Mouse (Mus musculus): ENCODE measurements around the gene Podxl2.

Gene Podxl2

DNA sequence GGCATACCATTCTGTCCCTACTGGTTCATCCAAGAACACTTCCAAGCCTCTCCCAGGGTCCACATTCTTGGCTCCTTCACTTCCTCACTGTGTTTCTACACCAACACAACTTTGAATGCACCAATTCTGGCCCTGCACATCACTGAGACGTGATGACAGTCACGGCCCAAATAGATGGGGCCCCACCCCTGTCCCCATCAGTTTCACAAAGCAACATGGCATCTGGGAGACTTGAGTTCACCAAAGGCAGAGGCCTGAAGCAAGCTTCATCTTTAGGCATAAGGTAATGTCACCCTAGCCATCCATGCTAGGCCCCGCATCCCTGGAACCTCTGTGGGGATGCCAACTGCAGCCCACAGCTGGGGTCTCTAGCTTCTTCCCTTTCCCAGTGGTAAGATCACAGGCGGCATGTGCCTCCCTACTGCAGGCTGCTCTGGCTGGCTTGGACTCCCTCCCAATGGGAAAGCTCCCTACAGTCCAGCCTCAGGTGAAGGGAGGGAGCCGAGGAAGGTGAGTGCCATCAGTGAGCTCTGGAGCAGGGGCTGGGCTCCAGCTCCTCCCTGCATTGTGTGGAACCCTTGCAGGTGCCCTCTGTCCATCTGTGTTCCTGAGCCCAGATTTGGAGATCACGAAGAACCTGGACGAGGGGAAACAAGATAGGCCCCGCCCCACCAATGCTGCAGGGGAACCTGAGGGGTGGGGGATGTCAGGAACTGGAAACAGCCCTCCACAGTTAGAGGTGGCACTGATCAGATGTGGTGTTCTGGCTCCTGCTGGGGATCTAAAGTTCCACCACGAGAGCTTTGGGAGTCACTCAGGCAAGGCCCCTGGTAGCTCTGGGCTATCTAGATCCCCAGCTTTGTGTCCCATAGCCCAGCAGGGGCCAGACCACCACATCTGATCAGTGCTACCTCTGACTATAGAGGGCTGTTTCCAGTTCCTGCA lies 30.8 kb downstream of the Podxl2 start:
- no peak for DNase-seq

DNA sequence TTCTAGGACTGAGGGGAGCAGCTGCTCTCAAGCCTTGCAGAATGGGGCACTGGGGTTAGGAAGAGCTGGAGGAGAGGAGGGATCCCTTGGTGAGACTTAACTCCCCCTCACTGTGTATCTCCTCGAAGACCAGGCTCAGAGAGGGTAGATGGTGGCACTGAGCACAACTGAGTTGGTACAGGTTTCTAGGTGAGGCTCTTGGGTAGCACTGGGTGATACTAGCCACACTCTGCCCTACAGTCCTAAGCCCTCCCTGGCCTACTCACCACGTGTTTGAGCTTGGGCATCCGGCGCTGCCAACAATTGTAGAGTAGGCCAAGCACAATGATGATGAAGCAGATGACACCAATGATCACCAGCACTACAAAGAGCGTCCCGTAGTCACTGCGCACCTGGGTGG lies 31.6 kb downstream of the Podxl2 start:
- DNase-seq: no peak

DNA sequence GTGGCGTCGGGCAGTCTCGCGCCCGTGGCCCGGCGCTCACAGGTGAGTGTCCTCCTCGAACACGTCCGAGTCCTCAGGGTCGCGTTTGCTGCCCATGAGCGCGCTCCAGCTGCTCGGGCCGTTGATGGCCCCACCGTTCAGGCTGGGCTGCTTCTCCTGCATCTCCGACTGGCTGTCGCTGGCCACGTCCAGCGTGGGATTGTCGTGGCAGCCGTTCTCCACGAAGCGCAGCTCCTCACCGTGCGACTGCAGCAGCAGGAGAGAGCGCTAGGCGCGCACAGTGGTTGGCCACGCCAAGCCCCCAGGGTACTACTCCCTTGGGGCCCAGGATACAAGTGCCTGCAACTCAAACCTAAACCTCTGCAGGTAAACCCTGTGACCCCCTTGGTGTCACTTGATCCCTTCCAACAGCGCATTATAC lies 32.1 kb downstream of the Podxl2 start:
- DNase-seq: peak; percentile 38

DNA sequence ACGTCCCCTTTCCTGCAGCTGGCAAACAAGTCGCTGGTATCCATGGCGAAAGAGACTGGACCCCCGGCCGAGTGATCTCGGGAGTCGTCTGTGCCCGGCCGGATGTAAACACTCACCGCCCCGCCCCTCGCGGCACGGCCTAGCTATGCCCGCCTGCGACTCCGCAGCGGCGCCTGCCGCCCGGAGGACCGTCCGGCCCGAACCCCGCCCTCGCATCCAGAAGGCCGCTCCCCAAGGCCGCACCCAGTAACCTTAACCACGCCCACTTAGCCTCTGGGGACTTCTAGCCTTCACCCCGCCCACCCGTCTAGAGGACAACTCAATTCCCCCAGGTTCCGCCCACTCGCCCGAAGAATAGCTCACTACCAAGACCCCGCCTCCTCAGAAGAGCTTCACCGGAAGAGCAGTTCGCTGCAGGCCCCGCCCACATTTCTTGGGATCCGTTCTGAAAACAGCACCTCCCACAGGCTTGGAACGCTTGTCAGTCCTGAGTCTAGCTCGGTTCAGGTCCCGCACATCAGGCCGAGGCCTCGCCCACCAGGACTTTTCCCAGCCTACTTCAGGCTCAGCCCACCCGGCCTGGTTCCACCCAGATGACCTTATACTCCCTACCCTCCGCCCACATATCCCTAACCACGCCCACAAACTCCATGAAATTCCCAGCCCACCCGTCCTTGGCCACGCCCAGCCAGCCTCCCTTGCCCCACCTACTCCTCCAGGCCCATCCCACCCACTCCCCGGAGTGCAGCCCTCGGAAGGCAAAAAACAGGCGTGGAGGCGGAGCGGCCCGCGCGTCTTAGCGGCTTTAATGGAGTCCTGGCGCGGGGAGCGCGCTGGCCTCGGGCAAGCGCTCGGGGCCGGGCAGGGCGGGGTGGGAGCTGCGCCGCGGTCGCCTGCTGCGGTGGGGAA lies 32.8 kb downstream of the Podxl2 start, which contains the start of gene Abtb1:
Abtb1 (minus strand) TSS at position 204 of the 909 bp plus-strand sequence.
- peak; percentile 95 for DNase-seq

DNA sequence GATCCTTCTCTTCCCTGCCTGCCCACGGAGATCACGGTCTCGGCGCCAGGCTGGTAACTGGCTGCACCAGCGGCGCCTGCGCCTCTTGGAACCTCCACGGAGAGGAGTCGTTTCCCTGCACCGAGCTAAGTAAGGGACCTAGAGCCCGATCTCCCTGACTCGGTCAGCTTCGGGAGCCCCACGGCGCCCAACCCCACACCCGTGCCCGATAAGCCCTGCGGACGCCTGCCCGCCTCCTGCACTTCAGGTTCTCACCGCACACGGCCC lies 33.4 kb downstream of the Podxl2 start:
- no peak for DNase-seq

DNA sequence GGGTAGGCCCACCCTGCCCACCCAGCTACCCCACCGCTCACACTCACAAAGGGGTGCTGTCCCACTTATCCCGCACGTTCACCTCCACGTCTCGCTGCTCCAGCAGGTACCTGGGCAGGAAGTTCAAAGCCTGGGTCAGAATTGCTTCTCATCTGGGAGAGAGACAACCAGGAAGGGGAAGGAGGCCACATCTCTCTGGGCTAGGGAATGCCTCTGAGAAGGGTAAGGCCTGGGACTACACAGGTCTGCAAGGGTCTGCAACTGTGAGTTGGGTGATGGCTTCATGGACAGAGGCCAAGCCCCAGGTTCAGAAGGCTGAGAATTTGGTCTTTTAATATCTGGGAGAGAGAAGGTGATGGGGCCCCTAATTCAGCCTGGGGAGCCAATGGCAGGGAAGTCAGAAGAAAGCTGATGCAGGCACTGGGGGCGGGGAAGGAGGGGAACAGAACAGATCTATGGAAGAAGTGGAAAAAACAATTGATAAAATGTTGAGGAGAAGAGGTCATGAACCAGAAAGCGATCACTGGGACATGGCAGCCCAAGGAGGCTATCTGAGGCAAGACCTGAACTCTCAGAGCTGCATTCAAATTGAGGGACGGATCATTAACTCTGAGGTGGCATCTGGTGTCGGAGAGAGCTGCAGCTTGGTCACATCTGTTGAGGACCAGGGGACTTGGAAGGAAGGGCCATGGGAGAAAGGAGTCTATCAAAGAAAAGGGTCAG lies 33.9 kb downstream of the Podxl2 start:
- DNase-seq: no peak

DNA sequence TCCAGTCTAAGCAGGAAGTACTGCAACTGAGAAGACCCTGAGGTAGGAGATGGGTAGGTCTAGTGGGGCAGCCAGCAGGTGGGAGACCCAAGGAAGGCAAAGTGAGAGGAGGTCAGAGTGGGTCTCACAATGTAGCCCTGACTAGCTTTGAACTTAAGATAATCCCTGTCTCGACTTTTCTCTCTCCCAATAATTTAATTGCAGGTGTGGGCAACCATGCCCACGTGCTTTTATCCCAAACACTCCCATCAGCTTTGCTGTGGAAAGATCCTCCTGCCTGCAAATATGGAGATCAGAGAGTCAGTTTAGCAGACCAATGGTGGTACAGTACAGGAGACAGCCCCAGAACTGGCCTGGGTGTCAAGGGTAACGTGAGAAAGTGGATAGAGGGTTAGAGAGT lies 34.6 kb downstream of the Podxl2 start:
- no peak for DNase-seq

DNA sequence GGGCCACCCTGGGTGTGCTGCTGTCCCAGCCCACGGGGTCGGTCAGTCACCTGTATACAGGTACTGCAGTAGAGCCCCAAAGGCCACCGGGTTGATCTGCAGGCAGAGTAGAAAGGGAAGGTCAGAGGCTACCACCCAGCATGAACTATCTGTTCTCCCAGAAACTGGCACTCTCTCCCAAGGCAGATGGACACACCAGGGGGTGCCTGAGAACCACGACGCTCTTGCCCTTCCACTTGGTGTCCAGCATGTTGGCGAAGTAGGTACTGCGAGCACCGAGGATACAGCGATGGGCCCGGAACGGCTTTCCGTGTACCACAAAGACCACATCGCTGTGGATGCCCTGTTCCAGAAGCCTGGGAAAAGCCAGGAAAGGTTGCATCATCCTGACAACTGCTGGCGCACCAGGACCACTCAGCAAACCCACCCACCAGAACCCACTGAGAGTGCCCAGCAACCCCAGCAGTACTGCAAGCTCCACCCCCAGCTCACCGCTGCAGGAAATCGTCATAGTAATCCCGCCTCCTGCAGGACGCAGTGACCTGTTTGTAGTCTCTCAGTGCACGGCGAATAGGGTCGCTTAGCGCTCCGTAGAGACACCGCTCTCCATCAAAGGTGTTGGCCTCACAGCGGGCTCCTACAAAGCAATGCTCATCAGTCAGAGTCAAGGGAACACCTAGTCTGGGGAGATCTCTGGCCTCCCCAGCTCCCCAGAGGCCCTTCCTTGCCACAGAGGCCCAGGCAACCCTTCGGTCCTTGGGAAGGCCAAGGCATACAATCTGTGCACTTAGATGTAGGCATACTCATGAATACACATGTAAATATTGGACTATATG lies 35.5 kb downstream of the Podxl2 start:
- DNase-seq: no peak

DNA sequence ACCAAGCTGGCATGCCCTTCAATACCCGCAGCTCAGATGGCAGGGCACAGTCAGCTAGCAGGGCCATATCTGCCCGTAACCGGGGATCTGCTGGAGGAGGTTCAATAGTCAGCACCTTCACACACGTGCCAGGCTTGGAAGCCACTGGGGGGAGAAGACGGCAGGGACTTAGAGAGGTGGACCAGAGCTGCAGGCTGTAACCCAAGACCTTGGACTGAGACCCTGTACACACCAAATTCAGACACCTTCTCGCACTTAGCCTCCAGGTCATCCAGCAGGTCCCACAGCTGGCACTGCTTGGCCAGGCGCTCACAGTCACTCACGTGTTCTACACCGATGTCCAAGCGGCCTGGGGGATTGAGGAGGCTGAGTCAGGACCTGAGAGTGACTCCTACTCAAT lies 36.2 kb downstream of the Podxl2 start:
- no peak for DNase-seq

DNA sequence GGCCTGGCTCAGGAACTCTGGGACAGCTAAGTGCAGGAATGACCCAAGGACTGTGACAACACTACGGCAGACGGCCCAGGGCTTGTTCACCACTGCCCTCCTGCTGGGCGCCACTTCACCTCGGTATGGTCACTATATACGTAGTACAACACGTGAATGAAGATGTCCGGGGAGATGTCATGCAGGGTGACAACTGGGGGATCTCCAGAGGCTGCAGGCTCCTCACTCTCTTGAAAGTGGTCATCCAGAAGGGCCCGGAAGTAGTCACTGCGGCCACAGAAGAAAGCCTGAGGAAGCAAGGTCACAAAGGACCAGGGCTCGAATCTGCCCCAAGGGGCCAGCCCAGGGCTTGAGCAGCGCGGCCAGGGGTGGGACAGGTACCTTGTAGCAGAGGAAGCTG lies 36.8 kb downstream of the Podxl2 start:
- DNase-seq: no peak

DNA sequence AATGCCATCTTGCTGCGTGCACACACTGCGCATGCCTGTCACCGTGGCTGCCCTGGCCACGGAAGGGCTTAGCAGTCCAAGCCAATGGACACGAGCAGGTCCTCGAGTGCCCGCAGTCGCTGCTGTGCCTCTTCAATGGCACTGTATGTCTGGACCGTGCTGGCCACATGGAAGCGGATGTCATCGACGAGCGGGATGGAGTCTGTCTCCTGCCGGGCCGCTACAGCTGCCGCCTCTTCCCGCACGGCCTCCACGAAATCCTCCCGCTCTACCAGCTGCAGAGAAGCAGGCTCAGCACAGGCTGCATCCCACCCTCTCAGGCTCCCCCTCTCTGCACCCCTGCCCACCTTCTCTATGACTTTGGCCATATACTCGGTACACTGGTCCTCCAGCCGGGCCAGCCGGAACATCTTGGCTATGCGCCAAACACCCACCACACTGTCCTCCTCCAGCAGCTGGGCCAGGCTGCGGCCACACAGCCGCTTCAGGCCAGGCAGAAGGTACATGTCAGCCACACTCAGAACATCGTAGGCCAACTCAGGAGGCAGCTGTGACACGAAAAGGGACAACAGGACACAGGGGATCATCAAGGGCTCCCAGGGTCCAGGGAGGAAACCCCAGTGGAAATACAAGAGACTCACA lies 38.5 kb downstream of the Podxl2 start:
- DNase-seq: no peak

DNA sequence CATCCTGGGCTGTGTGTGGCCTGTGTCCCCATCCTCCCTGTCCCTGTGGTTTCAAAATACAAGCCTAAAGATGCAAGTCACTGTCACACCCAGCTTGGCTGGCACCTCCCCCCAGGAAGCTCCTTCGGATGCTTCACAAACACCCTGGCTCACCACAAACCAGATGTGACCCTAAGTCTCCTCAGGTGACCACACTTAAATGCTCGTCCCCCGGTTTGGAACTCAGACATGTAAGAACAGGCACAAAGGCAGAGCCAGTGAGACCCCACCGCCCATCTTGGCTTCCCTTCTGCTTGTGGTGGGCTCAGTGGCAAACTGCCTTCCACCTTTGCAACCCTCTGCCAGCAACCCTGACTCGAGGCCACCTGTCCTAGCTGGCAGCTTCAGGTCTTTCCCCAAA lies 39.8 kb downstream of the Podxl2 start:
- peak; percentile 31 for DNase-seq

DNA sequence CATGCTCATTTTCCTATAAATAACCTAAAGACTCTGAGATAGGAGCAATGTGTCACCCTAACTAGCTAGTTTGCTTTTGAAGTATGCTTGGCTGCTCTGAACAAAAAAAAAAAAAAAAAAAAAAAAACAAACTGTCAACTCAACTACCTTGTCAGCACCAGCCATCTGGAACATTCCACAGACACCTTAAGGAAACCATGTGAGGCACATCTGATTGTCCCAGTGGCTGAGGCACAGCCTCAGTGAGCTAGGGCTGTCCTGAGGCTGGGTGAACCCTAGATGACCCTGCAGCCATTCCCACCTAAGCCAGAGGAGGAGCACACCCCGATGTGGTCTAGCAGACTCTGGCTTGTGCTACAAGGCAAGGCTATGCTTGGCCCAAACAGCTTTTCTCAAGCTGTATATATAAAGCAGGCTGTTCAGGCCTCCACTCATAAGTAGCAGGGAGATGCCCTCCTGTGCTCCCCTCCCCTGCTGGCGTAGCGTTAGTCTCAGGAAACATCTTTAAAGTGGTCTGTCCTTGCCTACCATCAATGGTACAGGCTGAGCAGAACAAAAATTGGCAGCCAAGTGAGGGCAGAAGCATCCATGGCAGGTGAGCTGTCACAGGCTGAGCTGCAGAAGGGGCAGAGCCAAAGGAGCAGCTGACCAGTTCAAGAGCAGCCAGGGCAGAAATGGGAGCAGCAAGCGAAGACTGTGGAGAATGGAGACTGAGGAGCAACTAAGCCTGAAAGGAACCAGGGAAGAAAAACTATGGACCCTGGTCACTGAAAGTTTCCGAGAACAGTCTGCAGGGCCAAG lies 41.3 kb downstream of the Podxl2 start:
- DNase-seq: no peak

DNA sequence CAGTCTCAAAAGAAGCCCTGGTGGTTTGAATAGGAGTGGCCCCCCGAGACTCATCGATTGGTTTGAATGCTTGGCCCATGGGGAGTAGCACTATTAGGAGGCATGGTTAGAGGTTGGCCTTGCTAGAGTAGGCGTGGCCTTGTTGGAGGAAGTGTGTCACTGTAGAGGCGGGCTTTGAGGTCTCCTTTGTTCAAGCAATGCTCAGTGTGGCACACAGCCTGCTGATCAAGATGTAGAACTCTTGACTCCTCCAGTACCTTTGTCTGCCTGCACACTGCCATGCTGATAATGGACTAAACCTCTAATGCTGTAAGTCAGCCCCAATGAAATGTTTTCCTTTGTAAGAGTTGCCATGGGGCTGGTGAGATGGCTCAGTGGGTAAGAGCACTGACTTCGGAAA lies 42.2 kb downstream of the Podxl2 start:
- no peak for DNase-seq

DNA sequence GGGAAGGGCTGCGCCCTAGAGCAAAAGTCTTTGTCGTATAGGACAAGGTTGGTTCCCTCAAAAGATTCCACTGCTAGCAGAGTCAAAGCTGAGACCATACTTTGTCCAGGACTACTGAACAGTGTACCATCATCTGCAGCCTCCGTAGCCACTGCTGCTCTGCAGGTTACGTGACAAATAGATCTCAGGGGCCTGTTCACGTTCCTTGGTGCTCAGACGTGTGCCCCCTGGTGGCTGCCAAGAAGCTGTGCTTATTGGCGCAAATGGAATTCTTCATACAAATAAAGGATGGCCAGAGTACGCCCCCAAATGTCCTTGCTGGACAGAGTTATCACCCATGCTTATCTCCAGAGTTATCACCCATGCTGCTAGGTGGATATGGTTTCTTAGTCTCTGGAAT lies 43.4 kb downstream of the Podxl2 start:
- DNase-seq: peak; percentile 55

DNA sequence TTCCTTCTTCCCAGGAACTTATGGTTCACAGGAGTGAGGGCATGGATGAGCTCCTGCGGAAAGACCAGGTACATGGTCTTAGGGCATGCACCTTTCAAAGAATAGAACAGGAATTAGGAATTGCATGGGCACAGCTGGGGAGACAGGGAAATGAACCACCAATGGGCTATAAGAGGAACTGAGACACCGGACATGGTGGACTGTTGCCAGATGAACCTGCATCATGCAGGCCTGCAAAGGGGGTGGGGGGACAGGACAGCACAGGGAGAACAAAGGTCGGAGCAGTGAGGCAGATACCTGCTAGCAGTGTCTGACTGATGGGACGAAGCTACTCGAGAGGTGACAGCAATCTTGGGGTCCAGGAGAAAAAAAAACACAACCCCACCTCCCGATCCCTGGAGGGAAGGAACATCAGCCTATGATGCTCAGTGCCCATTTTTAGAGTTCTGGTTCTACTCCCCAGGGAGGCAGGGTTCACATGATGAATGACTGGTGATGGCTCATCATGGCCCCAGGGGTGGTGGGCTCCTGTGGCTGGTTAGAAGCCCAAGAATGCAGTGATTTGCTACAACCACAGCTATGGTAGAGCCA lies 44.6 kb downstream of the Podxl2 start:
- DNase-seq: no peak

DNA sequence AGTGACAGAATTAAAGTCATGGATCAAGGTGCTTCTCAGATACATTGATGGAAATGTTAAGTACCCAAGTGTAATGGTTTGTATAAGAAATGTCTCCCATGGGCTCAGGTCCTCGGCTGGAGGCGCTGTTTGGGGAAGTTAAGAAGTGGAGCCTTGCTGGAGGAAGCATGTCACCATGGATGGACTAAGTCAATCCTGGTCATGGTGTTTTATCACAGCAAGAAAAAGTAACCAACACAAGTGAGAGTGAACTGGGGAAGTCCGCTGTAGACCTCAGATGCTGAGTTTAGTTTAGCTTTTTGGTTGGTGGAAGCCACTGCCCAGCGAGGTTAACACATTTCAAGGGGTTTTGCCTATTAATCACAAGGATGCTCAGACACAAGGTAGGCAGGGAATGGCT lies 45.3 kb downstream of the Podxl2 start:
- DNase-seq: no peak

DNA sequence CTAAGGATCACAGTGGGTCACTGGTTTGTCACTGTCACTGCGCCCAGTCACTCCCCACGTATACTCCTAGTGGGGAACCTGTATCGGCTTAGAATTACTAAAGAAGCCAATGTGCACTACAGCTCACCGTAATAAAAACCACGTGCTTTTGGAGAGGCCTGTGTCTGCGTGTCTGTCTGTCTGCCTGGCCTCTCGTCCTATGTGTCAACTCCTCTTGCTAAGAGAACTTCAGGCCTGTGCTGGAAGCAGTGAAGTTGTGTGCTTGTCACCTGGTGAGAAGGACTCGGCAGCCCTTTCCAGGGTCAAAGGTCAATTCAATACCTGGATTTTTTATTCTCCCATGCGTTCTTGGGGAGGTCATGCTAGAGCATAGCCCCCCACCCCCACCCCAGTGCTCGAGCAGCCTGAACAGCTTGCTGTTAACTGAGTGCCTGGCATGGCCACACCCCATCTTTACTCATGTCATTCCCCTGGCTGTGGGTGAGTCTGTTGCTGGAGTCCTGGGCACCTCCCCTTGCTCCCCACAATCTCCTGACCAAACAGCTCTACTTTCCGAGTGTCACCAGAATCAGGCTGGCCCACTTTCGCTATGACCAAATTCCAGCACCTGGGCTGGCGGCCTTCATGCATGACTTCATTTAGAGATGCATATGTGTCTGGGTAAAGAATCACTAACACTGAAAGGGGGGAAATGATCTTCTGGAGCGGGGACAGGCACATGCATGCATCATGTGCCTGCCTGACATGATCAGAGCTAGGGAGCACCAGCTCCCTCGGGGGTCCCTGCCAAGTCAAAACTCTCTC lies 46.4 kb downstream of the Podxl2 start:
- DNase-seq: no peak

DNA sequence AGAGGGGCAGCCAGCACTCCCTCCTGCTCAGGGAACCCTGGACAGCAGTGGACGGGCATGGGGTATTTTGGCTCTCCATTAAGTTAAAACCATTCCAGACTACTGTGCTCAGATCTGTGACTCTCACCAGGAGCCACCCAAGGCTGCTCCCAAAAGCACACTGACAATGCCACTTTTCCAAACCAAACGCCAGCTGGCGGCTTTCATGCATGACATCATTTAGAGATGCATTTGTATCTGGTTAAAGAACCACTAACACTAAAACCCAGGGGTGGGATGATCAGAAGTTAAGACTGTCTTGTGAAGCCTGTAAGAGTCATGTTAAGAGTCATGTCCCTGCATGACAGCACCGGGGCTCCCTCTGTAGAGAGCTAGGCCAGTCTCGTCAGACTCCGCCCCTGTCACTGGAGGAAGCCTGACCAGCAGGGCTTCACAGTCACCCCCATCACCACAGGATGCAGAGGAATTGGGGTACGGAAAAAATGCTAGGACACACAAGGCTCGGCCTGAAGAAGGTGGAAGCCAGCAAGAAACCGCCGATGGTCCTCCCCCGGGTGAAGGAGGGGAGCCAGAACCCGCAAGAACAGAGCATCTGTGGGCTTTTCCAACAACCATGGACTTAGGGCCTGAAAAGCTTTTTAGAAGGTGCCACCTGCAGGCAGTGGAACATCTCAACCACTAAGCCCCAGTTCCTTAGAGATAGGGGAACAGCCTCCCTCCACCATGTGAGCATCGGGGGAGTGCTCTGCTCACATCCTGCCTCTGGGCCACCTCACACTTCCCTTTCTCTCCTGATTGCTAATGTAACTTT lies 47.2 kb downstream of the Podxl2 start:
- peak; percentile 44 for DNase-seq
